Mouse (Mus musculus): ENCODE results near the gene Capsl. TPM values are rescaled to one million over a fixed set of nuclear protein-coding genes. Genes with fewer than 3 reads are reported as not detected.

Capsl gene
- not detected in 2 replicates for polyA plus RNA-seq (2012; ENCODE audit: insufficient read depth, insufficient read length, missing spikeins)

DNA sequence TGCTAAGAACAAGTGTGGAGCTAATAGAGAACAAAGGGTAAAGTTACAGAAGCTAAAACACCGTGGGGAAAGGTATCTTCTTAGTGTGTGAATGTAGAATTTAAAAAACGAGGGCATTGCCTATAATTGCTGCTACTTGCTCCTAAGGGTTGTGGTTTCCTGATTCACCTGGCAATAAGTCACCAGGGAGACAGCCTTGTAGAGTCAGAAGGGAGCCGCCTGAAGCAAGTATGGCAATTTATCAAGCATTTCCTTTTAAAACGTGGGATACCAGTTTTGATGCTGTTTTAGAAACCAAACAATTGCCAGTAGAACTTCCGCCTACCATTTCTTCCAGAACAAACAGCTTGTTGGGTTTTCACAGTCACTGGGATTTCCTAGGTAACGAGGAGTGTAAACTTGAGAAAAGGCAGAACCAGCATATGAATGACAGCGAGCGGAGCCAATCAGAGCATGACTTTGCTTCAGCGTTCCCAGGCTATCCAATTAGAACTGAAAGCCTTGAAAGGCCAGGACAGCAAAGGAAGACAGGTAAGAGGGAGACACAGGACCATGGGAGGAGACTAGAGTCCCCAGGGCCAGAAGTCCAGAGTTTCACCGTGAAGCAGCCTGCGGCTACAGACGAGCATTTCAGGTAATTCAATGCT lies at the start of gene Capsl:
Gene Capsl (plus strand): TSS at position 495 of the 647 bp plus-strand sequence.
- Histone ChIP-seq H3K4me3 (ENCODE audit: insufficient read depth, low read length) (no peak within 1 kb of the TSS), H3K4me1 (ENCODE audit: control insufficient read depth, insufficient read depth, low read length) (peaks cover under 1% of the 10 kb centered on the region; the same call in 1 of the 2 replicates), H3K27ac (ENCODE audit: insufficient read depth, low read depth, low read length) (no peak within 1 kb of the TSS)
- TF ChIP-seq POLR2A (IDR thresholded peaks at IDR 0.05; ENCODE audit: borderline replicate concordance, low read depth, low read length) (no peak), CTCF (IDR thresholded peaks at IDR 0.05; ENCODE audit: low read depth, low read length) (no peak)

GRCm38 (mm10) chr15:9409475-9409874 lies 26.4 kb upstream of the Capsl start:
- Histone ChIP-seq H3K4me3 (ENCODE audit: insufficient read depth, low read length) (no peak overlapping the region), H3K27ac (ENCODE audit: insufficient read depth, low read depth, low read length) (no peak overlapping the region), H3K4me1 (ENCODE audit: control insufficient read depth, insufficient read depth, low read length) (no peaks in the 10 kb centered on the region)
- no peak for TF ChIP-seq POLR2A (IDR thresholded peaks at IDR 0.05; ENCODE audit: borderline replicate concordance, low read depth, low read length)
- TF ChIP-seq CTCF (IDR thresholded peaks at IDR 0.05; ENCODE audit: low read depth, low read length), result no peak

GRCm38 (mm10) chr15:9421163-9421562 lies 14.7 kb upstream of the Capsl start:
- Histone ChIP-seq H3K4me1 (ENCODE audit: control insufficient read depth, insufficient read depth, low read length) (peaks cover 1% of the 10 kb centered on the region; the same call in 1 of the 2 replicates), H3K27ac (ENCODE audit: insufficient read depth, low read depth, low read length) (no peak overlapping the region), H3K4me3 (ENCODE audit: insufficient read depth, low read length) (no peak overlapping the region)
- TF ChIP-seq POLR2A (IDR thresholded peaks at IDR 0.05; ENCODE audit: borderline replicate concordance, low read depth, low read length) (no peak), CTCF (IDR thresholded peaks at IDR 0.05; ENCODE audit: low read depth, low read length) (no peak)

GRCm38 (mm10) chr15:9427849-9428248 lies 8.0 kb upstream of the Capsl start:
- no peak overlapping the region for H3K27ac ChIP-seq (ENCODE audit: insufficient read depth, low read depth, low read length)
- peaks cover 17% of the 10 kb centered on the region for H3K4me1 ChIP-seq (ENCODE audit: control insufficient read depth, insufficient read depth, low read length)
- TF ChIP-seq CTCF (IDR thresholded peaks at IDR 0.05; ENCODE audit: low read depth, low read length) (no peak), POLR2A (IDR thresholded peaks at IDR 0.05; ENCODE audit: borderline replicate concordance, low read depth, low read length) (no peak)
- H3K4me3 ChIP-seq (ENCODE audit: insufficient read depth, low read length), result no peak overlapping the region

DNA sequence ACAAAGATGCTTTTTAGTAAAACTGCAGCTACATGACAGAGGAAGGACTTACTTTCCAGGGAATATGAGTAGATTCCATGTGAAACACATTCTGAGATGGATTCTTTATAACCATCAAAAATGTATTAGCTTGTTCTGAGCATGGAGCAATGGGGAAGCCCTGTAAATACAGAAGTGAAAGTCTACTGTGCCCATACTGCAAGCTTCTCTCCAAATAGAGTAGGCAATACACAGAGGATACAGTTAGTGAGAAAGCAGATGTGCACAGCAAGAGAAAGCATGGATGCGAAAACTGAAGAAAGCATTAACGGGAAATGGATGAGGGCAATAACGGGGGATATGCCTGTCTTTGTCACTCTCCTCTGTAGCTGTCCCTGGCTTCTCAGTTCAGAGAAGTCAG lies 6.0 kb upstream of the Capsl start:
- Histone ChIP-seq H3K27ac (ENCODE audit: insufficient read depth, low read depth, low read length) (peak overlapping the region; percentile 7; the same call in 1 of the 2 replicates), H3K4me3 (ENCODE audit: insufficient read depth, low read length) (no peak overlapping the region), H3K4me1 (ENCODE audit: control insufficient read depth, insufficient read depth, low read length) (peaks cover 17% of the 10 kb centered on the region)
- no peak for TF ChIP-seq CTCF (IDR thresholded peaks at IDR 0.05; ENCODE audit: low read depth, low read length)
- TF ChIP-seq POLR2A (IDR thresholded peaks at IDR 0.05; ENCODE audit: borderline replicate concordance, low read depth, low read length), result no peak

DNA sequence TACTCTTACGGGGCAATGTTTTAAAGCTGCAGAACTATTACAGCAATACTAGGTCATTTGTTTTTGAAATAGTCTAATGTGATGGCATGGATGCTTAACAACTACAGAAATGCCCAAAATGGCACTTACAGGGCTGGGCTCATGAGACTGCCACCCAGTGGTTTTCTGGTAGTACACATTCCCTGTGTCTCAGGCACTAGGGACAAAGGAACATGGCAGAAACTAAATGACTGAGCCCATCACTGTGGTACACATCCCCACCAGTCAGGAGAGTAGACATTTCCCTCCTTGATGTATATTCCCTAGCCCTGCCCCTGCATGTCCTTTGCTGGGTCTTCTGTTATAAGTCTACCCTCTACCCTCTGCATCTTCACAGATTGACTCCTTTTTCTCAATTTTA lies 16.2 kb downstream of the Capsl start:
- TF ChIP-seq POLR2A (IDR thresholded peaks at IDR 0.05; ENCODE audit: borderline replicate concordance, low read depth, low read length) (no peak), CTCF (IDR thresholded peaks at IDR 0.05; ENCODE audit: low read depth, low read length) (no peak)
- H3K27ac ChIP-seq (ENCODE audit: insufficient read depth, low read depth, low read length), result no peak overlapping the region
- H3K4me3 ChIP-seq (ENCODE audit: insufficient read depth, low read length), result no peak overlapping the region
- no peaks in the 10 kb centered on the region for H3K4me1 ChIP-seq (ENCODE audit: control insufficient read depth, insufficient read depth, low read length)

- H3K4me1 ChIP-seq (ENCODE audit: control insufficient read depth, insufficient read depth, low read length), result no peaks in the 10 kb centered on the region
- H3K27ac ChIP-seq (ENCODE audit: insufficient read depth, low read depth, low read length), result no peak overlapping the region
- TF ChIP-seq POLR2A (IDR thresholded peaks at IDR 0.05; ENCODE audit: borderline replicate concordance, low read depth, low read length), result no peak
- TF ChIP-seq CTCF (IDR thresholded peaks at IDR 0.05; ENCODE audit: low read depth, low read length), result no peak
- H3K4me3 ChIP-seq (ENCODE audit: insufficient read depth, low read length), result no peak overlapping the region
Measured at GRCm38 (mm10) chr15:9452842-9453241, 17.0 kb downstream of the Capsl start.

DNA sequence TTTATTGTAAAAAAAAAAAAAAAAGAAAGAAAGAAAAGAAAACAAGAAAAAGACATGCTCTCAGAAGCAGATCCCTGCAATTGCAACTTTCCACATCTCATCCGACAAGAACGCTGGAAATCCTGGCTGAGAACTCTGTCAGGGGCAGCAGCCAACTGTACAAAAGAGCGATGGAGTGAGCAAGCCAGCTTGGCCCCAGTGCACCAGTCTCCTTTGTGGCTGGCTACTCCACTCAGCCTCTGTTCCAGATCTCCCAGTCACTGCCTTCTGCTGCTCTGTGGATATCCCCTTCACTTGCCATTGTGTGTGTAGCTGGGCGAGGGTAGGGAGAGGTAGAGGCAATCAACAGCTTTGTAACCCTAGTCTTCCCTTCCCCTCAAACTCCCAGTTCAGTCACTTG lies 18.4 kb downstream of the Capsl start:
- H3K27ac ChIP-seq (ENCODE audit: insufficient read depth, low read depth, low read length), result no peak overlapping the region
- TF ChIP-seq POLR2A (IDR thresholded peaks at IDR 0.05; ENCODE audit: borderline replicate concordance, low read depth, low read length), result no peak
- TF ChIP-seq CTCF (IDR thresholded peaks at IDR 0.05; ENCODE audit: low read depth, low read length), result no peak
- H3K4me1 ChIP-seq (ENCODE audit: control insufficient read depth, insufficient read depth, low read length), result no peaks in the 10 kb centered on the region
- no peak overlapping the region for H3K4me3 ChIP-seq (ENCODE audit: insufficient read depth, low read length)

DNA sequence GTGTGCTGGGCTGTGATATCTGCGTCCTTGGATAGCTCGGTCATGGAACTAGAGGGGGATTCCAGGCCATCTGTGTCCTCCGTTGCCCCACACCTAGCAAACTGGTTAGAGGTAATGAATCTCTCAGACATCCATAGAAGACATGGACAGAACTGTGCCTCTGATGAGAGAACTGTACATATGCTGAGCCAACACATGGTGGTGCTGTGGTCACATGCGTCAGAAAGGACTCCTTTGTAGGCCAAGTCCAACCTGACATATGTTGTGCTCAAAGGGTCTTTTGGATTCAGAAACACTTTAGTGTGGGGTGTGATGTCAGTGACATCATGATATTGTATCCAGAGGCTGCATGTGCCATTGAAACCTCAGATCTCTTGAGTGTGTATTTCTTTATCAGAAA lies 19.4 kb downstream of the Capsl start:
- Histone ChIP-seq H3K4me1 (ENCODE audit: control insufficient read depth, insufficient read depth, low read length) (no peaks in the 10 kb centered on the region), H3K4me3 (ENCODE audit: insufficient read depth, low read length) (no peak overlapping the region), H3K27ac (ENCODE audit: insufficient read depth, low read depth, low read length) (no peak overlapping the region)
- no peak for TF ChIP-seq POLR2A (IDR thresholded peaks at IDR 0.05; ENCODE audit: borderline replicate concordance, low read depth, low read length)
- no peak for TF ChIP-seq CTCF (IDR thresholded peaks at IDR 0.05; ENCODE audit: low read depth, low read length)

- Histone ChIP-seq H3K4me3 (ENCODE audit: insufficient read depth, low read length) (no peak overlapping the region), H3K4me1 (ENCODE audit: control insufficient read depth, insufficient read depth, low read length) (peaks cover 6% of the 10 kb centered on the region), H3K27ac (ENCODE audit: insufficient read depth, low read depth, low read length) (peak overlapping the region; percentile 66)
- TF ChIP-seq CTCF (IDR thresholded peaks at IDR 0.05; ENCODE audit: low read depth, low read length), result no peak
- TF ChIP-seq POLR2A (IDR thresholded peaks at IDR 0.05; ENCODE audit: borderline replicate concordance, low read depth, low read length), result no peak
Measured at GRCm38 (mm10) chr15:9463521-9464027, 27.7 kb downstream of the Capsl start.
